Mouse (Mus musculus): ENCODE results near the gene Wnt8b.
A peak's percentile ranks its signal among the peaks of the same experiment; 100 is the strongest.

Gene Wnt8b

GRCm38 (mm10) chr19:44513054-44513833, 20.0 kb downstream of the Wnt8b start:
- DNase-seq, result no peak

DNA sequence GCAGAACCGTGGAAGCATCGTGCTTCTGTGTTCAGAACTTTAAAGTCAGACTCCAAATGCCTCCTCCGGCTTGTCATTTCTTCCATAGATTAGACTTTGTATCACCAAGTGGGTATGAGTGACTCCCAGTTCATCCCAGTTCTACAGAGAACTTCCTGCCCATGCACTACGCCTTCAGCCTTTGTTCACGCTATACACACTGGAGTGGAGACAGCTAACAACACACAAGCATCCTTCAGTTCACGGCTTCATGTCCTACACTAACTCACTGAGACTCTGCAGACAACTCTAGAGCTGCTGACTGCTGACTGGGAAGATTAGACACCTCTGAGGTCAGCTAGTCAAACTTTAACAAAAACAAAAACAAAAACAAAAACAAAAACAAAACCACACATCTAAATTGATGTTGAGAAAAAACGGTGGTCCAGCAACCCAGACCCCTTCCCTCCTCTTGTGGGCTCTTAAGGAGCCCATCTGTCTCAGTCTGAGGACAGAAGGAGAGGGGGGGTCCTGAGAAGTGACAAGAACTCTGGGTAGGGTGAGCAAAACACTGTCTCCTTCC, 20.7 kb downstream of the Wnt8b start:
- DNase-seq, result no peak

GRCm38 (mm10) chr19:44514521-44515451, 21.5 kb downstream of the Wnt8b start:
- no peak for DNase-seq

DNA sequence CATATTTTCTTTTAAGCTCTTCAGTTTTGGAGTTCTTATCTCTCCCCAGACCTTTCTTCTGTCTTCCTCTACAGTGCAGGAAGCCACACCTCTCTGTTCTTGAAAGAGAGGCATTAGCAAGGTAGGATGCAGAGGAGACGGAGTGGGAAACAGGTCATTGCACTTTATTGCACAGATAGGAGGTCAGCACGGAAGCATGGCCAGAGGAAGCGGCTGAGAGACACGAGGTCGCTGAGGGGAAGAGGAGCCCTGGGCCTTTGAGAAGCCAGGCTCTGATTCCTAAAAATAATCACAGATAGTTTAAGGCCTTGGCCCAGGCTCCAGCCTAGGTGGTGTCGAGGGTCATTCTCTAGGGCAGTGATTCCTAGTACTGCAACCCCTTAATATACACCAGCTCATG, 22.5 kb downstream of the Wnt8b start:
- DNase-seq, result no peak

GRCm38 (mm10) chr19:44517996-44518768, 24.9 kb downstream of the Wnt8b start:
- DNase-seq, result no peak

- no peak for DNase-seq
Measured at GRCm38 (mm10) chr19:44519152-44519551, 25.9 kb downstream of the Wnt8b start.

DNA sequence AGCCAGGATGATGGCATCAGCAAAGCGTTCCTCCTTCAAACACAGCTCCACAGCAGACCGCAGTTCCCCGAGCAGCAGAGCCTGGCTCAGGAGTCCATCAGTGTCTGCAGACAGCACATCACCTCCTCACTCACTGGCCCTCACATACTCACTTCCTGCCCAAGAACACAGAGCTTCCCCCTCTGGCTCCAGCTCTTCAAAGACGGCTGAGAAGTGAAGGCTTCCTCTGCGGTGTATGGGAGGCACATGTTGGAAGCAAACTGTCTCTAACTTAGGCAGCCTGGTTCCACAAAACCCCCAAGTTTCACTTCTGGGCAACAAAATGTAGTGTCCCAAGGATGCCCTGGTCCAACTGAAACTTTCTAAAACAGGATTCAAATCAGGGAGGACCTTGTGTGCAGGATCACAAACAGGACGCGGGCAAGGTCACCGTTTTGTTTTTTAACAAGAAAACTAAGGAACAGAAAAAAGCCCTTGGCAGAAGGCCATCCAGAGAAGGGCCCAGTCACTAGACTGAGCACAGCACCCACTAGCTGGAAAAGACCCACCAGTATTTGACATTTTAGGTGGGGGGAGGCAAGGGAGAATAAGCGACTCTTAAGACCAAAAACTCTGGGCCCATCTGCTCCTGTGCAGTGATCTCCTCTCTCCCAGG, 32.4 kb downstream of the Wnt8b start:
- no peak for DNase-seq

DNA sequence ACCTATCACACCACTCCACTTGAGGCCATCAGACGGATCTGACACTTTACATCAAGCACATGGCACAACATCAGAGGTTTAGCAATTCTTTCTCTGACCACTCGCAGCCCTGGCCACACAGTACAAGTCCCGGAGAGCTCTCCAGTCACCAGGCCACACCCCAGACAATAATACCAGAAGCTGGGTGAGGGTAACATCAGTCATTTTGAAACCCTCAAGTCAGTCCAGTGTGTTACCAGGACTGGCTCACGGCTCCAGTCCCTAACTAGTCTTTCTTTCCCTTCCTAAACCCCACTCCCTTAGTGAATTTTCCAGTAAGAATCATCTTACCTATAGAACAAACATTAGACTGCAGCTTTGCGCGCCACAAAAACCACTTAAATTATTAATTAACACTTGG, 36.7 kb downstream of the Wnt8b start:
- no peak for DNase-seq

GRCm38 (mm10) chr19:44535376-44535775, 42.1 kb downstream of the Wnt8b start:
- DNase-seq, result no peak

DNA sequence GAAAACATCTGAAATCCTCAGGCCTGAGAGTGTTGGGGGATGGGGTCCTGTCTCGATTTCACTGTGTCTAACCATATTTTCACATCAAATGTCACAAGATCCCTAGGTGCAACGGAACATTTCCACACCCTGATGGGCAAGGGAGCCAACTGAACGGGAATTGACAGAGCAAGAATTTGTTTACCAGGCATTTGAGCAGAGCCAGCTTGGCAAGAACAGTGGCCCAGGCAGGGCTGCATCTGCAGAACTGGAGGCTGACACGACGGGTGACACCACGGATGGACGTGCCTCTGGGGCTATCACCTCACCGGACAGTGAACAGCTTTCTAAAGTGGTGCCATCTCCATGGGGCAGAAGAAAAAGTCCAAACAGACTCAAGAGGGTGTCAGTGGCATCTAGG, 44.1 kb downstream of the Wnt8b start:
- no peak for DNase-seq

- no peak for DNase-seq
Measured at GRCm38 (mm10) chr19:44542694-44543178, 49.5 kb downstream of the Wnt8b start.

DNA sequence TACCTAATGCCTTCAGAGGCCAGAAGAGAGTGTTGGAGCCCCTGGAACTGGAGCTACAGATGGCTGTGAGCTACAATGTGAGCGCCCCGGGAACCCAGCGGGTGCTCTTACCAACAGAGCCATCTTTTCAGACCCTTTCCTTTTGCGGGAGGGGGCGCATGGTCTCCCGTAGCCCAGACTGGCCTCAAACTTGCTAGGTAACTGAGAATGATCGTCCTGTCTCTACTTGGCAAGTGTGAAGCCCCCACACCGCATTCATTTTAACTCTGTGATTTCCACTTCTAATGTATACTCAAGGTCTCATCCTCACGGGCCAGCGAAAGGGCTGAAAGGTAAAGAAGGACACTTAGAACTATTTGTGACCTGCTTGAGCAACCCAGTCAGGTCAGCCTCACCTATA, 51.1 kb downstream of the Wnt8b start:
- DNase-seq, result no peak

GRCm38 (mm10) chr19:44544775-44545174, 51.5 kb downstream of the Wnt8b start:
- peak; percentile 56 for DNase-seq

DNA sequence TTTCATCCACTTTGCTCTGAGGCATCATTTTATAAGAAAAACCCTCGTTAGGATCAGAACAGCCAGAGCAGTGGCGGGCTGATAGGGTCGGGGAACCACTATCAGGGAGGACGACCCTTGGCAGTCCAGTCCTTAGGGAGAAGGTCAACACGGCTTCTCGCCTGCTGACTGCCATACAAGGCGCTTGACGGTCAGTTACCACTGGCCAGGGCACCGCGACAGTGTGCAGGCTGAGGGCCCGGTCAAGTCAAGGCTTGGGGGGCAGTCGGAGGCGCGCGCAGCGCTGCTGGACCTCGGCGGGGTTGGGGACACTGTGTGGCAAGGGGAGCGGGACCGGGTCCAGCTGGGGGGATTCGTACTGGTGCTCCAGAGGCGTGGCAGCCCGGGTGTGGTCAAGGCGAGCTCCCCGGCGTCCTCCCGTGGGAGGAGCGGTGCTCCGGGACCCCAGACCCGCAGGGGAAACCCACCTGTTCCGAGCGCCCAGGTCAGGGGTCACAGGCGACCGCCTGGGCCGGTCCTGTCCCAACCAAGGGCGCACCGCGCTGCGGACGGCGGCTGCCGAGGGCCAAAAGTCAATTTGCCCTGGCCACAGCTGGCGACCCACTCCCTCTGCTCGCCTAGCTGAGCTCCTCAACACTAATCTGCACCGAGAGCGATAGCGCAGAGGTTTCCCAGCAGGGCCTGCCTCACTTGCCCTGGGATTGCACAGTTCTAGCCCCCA, 52.2 kb downstream of the Wnt8b start, which contains the start of gene Sec31b:
TSS of gene Sec31b (minus strand) at position 544 of the 721 bp plus-strand sequence.
- no peak for DNase-seq

DNA sequence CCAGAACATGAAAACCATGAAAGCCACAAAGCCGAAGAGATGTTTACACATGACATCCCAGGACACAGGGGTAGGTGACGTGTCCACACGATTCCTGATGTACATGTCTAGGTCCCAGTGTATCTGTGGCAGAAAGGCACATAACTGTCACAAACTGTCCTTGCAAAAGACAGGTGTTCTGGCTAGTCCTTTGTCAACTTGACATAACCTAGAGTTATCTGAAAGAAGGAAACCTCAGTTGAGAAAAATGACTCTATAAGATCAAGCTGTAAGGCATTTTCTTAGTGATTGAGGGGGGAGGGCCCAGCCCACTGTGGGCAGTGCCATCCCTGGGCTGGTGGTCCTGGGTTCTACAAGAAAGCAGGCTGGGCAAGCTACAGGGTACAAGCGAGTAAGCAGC, 59.5 kb downstream of the Wnt8b start, which contains the start of gene Gm20538:
TSS of gene Gm20538 (minus strand) at position 101 of the 400 bp plus-strand sequence.
- DNase-seq, result no peak

GRCm38 (mm10) chr19:44553286-44553685, 60.0 kb downstream of the Wnt8b start:
- no peak for DNase-seq

DNA sequence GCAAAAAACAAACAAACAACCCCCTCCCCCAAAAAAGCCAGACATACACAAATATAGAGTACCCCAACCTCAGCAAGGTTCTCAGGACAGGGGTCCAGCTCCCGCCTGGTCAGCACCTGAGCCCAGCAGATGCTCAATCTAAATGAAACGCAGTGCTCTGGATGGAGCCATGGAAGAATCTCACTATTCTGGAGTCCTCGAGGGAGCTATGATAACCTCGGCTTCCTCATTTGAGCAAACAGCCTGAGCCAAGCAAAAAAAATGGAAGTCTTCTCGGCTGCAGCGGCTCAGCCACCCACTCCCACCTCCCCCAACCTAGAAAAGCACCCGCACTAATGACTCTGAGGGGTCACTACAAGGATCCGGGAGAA, 61.2 kb downstream of the Wnt8b start:
- DNase-seq, result no peak

DNA sequence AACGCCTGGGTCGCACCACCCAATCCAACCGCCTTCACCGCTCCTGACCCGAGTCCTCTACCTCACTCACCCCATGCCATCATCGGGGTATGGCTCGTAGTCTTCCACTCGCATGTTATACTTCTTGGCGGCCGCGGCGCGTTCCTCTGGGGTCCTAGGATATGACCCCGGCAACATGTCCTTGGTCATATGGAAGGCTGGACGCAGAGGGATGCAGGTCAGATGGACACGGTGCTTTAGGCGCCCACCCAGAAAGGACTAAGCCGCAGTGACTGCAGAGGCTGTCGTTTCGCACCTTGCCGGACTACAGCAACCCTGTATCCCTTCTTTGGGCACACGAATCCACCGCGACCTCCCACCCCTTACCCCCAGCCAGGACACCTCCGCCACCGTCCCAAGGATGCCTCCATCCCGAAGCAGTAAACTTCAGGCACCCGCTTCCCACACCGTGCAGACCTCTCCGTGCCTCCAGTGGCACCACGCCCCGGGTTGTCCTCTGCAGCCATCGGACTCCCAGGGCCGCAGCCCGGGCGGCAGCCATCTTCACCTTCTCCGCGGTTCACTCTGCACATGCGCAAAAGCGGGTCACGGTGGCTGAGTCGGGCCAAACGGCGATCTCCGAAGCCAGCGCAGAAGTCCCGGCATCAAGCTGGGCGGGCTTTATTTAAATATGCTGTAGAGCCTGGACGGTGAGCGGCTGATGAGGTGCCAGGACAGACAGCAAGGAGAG, 61.8 kb downstream of the Wnt8b start, which contains the start of gene Ndufb8:
TSS of gene Ndufb8 (minus strand) at position 580 of the 730 bp plus-strand sequence.
- peak; percentile 96 for DNase-seq

GRCm38 (mm10) chr19:44562652-44563206, 69.5 kb downstream of the Wnt8b start, which contains the start of gene Hif1an:
TSS of gene Hif1an (plus strand) at chr19:44562850.
- peak; percentile 90 for DNase-seq
